Mouse (Mus musculus): Measurements from ENCODE around the gene Mmp15.

The Mmp15 gene

GRCm38 (mm10) chr8:95344668-95345067, 7.4 kb upstream of the Mmp15 start:
- 86% methylated on average over 6 of the region's 6 CpGs for WGBS

GRCm38 (mm10) chr8:95346643-95347545, 5.2 kb upstream of the Mmp15 start:
- WGBS = 36% methylated on average over 8 of the region's 8 CpGs

GRCm38 (mm10) chr8:95348356-95348755, 3.7 kb upstream of the Mmp15 start:
- 82% methylated on average over 2 of the region's 2 CpGs for WGBS

GRCm38 (mm10) chr8:95348811-95349630, 3.0 kb upstream of the Mmp15 start:
- WGBS = 12% methylated on average over 19 of the region's 19 CpGs

GRCm38 (mm10) chr8:95351461-95351860, 607 bp upstream of the Mmp15 start:
- 3% methylated on average over 15 of the region's 15 CpGs for WGBS

GRCm38 (mm10) chr8:95352871-95353866, 1.1 kb downstream of the Mmp15 start:
- WGBS = 11% methylated on average over 62 of the region's 62 CpGs

GRCm38 (mm10) chr8:95354606-95355005, 2.5 kb downstream of the Mmp15 start:
- 96% methylated on average over 2 of the region's 2 CpGs for WGBS

- 71% methylated on average over 8 of the region's 8 CpGs for WGBS
These were observed 6.7 kb downstream of the Mmp15 start for GRCm38 (mm10) chr8:95358550-95359411.

GRCm38 (mm10) chr8:95360181-95361015, 8.3 kb downstream of the Mmp15 start:
- WGBS = 62% methylated on average over 7 of the region's 7 CpGs

- WGBS = 78% methylated on average over 3 of the region's 3 CpGs
These were observed 8.9 kb downstream of the Mmp15 start for GRCm38 (mm10) chr8:95361016-95361341.

GRCm38 (mm10) chr8:95362272-95362671, 10.2 kb downstream of the Mmp15 start:
- WGBS = 64% methylated on average over 6 of the region's 6 CpGs

- whole genome bisulfite sequencing = 99% methylated on average over 2 of the region's 2 CpGs
These were observed 11.8 kb downstream of the Mmp15 start for GRCm38 (mm10) chr8:95363849-95364248.

- WGBS = 82% methylated on average over 20 of the region's 20 CpGs
These were observed 17.7 kb downstream of the Mmp15 start for GRCm38 (mm10) chr8:95369581-95370326.

GRCm38 (mm10) chr8:95373389-95374002, 21.4 kb downstream of the Mmp15 start:
- WGBS = 74% methylated on average over 12 of the region's 12 CpGs

GRCm38 (mm10) chr8:95374429-95374828, 22.4 kb downstream of the Mmp15 start:
- WGBS = 73% methylated on average over 3 of the region's 3 CpGs

GRCm38 (mm10) chr8:95375374-95375930, 23.4 kb downstream of the Mmp15 start:
- WGBS = 76% methylated on average over 7 of the region's 7 CpGs

- WGBS = 80% methylated on average over 12 of the region's 12 CpGs
These were observed 24.4 kb downstream of the Mmp15 start for GRCm38 (mm10) chr8:95376309-95376999.

- WGBS = 80% methylated on average over 4 of the region's 4 CpGs
These were observed 25.0 kb downstream of the Mmp15 start for GRCm38 (mm10) chr8:95377101-95377500.
